Mouse (Mus musculus) midbrain, embryonic 16.5 days (tissue): Measurements from ENCODE around the gene Plppr4. TPM values are rescaled to one million over a fixed set of nuclear protein-coding genes. Genes with fewer than 3 reads are reported as not detected.

Experiments used
- ATAC-seq: fragments of 200-750 bp; cut with Nextera tagmentation; 2 replicates; pipeline ENCODE4 v1.8.0; 2017; ENCODE audit warnings: moderate TSS enrichment
- H3K27ac ChIP-seq: fragments of 300-500 bp; sonication (generic); 2 replicates; pipeline ENCODE4 v1.5.1; 2014; ENCODE audit warnings: mild to moderate bottlenecking, low read length, mixed read lengths
- H3K27me3 ChIP-seq: fragments of 300-500 bp; sonication (generic); 2 replicates; pipeline ENCODE4 v1.6.1; 2014; ENCODE audit warnings: low read depth, low read length, mixed read lengths; ENCODE audit not compliant: control insufficient read depth, insufficient read depth
- H3K36me3 ChIP-seq: fragments of 300-500 bp; sonication (generic); 2 replicates; pipeline ENCODE4 v1.6.1; 2014; ENCODE audit warnings: mild to moderate bottlenecking, low read length, moderate library complexity, mixed read lengths; ENCODE audit not compliant: control insufficient read depth, insufficient read depth
- H3K4me1 ChIP-seq: fragments of 300-500 bp; sonication (generic); 2 replicates; pipeline ENCODE4 v1.6.1; 2014; ENCODE audit warnings: mild to moderate bottlenecking, low read length, mixed read lengths; ENCODE audit not compliant: control insufficient read depth, insufficient read depth
- H3K4me2 ChIP-seq: fragments of 300-500 bp; sonication (generic); 2 replicates; pipeline ENCODE4 v1.6.1; 2014; ENCODE audit warnings: mild to moderate bottlenecking, low read length, mixed read lengths
- H3K4me3 ChIP-seq: fragments of 300-500 bp; sonication (generic); 2 replicates; pipeline ENCODE4 v1.5.1; 2014; ENCODE audit warnings: low read depth, mild to moderate bottlenecking, low read length, moderate library complexity, mixed read lengths
- H3K9ac ChIP-seq: fragments of 300-500 bp; sonication (generic); 2 replicates; pipeline ENCODE4 v1.6.1; 2014; ENCODE audit warnings: low read depth, low read length, mixed read lengths
- H3K9me3 ChIP-seq: fragments of 300-500 bp; sonication (generic); replicated peaks from 2 replicates; pipeline ENCODE4 v1.6.1; 2014; ENCODE audit warnings: mild to moderate bottlenecking, low read length, mixed read lengths; ENCODE audit not compliant: control insufficient read depth, poor library complexity, severe bottlenecking
- WGBS: fragments of 180-500 bp; shearing (Covaris S2); extraction: QIAGEN DNeasy Blood & Tissue Kit; methylation state at CpG from one replicate; pipeline ENCODE4 v1.1.7; 2014; 5-methylcytosine and 5-hydroxymethylcytosine counted together
- polyA plus RNA-seq: library from polyadenylated mRNA; unstranded; fragments of >200 nt; fragmentation: Nextera tagmentation; extraction: Ambion mirVana; gene quantifications from 2 replicates; pipeline ENCODE4 v1.2.1, GENCODE M21; 2015

Plppr4 gene
- polyA plus RNA-seq = 32.2 and 44.7 TPM in 2 replicates

DNA sequence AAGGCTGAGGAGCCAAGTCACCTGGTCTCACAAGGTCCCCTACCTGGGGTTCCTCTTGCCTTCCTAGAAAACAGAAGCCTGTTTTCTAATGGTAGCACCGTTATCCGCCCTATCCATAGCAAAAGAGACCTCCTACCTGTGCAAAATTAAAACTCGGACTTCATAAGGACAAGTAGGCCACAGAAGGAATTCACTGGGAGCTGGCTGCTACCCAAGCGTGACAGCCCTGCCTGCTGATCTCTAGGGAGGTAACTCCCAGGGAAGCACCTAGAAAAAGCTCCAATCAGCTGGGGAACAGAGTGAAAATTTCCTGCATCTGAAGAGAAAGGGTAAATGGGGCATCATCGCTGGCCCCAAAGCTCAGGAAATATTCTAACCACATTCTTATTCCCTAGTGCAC, at the start of gene Plppr4:
Gene Plppr4 (minus strand): TSS at position 349 of the 400 bp plus-strand sequence.
- H3K4me3 ChIP-seq = peak within 1 kb of the TSS; percentile 68
- peak within 1 kb of the TSS; percentile 90 for H3K9ac ChIP-seq
- WGBS = 26% methylated on average over 5 of the region's 5 CpGs
- H3K4me2 ChIP-seq = peak within 1 kb of the TSS; percentile 54
- H3K9me3 ChIP-seq = no peaks in the 10 kb centered on the region
- no peak for ATAC-seq
- H3K36me3 ChIP-seq = no peaks in the 10 kb centered on the region
- H3K4me1 ChIP-seq = peaks cover 10% of the 10 kb centered on the region
- no peaks in the 10 kb centered on the region for H3K27me3 ChIP-seq
- H3K27ac ChIP-seq = peak within 1 kb of the TSS; percentile 93

DNA sequence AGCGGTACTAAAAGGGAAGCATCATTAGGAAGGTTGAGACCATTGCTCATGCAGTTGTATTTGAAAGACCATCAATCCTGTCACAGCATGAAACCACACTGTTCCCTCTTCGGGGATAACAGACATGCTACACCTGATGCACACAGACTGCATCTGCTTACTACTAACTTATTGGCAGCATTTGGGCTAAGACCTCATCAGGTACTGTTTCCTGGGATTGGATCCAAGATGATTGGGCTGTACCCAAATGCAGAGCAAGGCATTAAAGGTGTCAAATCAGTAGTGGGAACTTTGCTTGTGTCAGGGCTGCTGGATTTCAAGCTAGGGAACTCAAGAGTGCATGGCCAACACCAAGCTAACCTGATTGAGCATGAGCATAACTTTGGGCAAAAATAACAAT, 45.1 kb upstream of the Plppr4 start:
- Histone ChIP-seq H3K27me3 (no peaks in the 10 kb centered on the region), H3K4me2 (no peak overlapping the region), H3K9ac (no peak overlapping the region), H3K36me3 (no peaks in the 10 kb centered on the region), H3K4me3 (no peak overlapping the region), H3K4me1 (no peaks in the 10 kb centered on the region), H3K9me3 (no peaks in the 10 kb centered on the region), H3K27ac (no peak overlapping the region)
- WGBS = 96% methylated on average over 2 of the region's 2 CpGs
- no peak for ATAC-seq

- Histone ChIP-seq H3K27ac (no peak overlapping the region), H3K4me1 (no peaks in the 10 kb centered on the region), H3K36me3 (no peaks in the 10 kb centered on the region), H3K4me3 (no peak overlapping the region), H3K4me2 (no peak overlapping the region), H3K27me3 (no peaks in the 10 kb centered on the region), H3K9ac (no peak overlapping the region), H3K9me3 (no peaks in the 10 kb centered on the region)
- 88% methylated on average over 3 of the region's 3 CpGs for WGBS
- ATAC-seq = no peak
These were observed 43.1 kb upstream of the Plppr4 start for GRCm38 (mm10) chr3:117403740-117404139.

GRCm38 (mm10) chr3:117366041-117366440, 5.4 kb upstream of the Plppr4 start:
- peaks cover 2% of the 10 kb centered on the region; the same call in 1 of the 2 replicates for H3K4me1 ChIP-seq
- no peak for ATAC-seq
- no peak overlapping the region for H3K9ac ChIP-seq
- H3K4me3 ChIP-seq = no peak overlapping the region
- no peaks in the 10 kb centered on the region for H3K36me3 ChIP-seq
- 96% methylated on average over 1 of the region's 1 CpGs for WGBS
- no peaks in the 10 kb centered on the region; the same call in 1 of the 2 replicates for H3K9me3 ChIP-seq
- no peak overlapping the region for H3K27ac ChIP-seq
- no peak overlapping the region for H3K4me2 ChIP-seq
- H3K27me3 ChIP-seq = no peaks in the 10 kb centered on the region

- H3K4me1 ChIP-seq = peaks cover 10% of the 10 kb centered on the region
- H3K27me3 ChIP-seq = no peaks in the 10 kb centered on the region
- peak overlapping the region; percentile 54 for H3K4me2 ChIP-seq
- no peaks in the 10 kb centered on the region for H3K9me3 ChIP-seq
- H3K9ac ChIP-seq = peak overlapping the region; percentile 90
- H3K36me3 ChIP-seq = no peaks in the 10 kb centered on the region
- H3K4me3 ChIP-seq = peak overlapping the region; percentile 68
- peak; percentile 89 for ATAC-seq
- 2% methylated on average over 46 of the region's 46 CpGs for WGBS
- peak overlapping the region; percentile 93 for H3K27ac ChIP-seq
These were observed 772 bp downstream of the Plppr4 start for GRCm38 (mm10) chr3:117359686-117360521.

GRCm38 (mm10) chr3:117358981-117359628, 1.6 kb downstream of the Plppr4 start:
- peak overlapping the region; percentile 93 for H3K27ac ChIP-seq
- H3K4me2 ChIP-seq = peak overlapping the region; percentile 54
- peaks cover 10% of the 10 kb centered on the region for H3K4me1 ChIP-seq
- peak overlapping the region; percentile 68 for H3K4me3 ChIP-seq
- WGBS = 70% methylated on average over 5 of the region's 5 CpGs
- ATAC-seq = peak; percentile 70
- no peaks in the 10 kb centered on the region for H3K36me3 ChIP-seq
- no peaks in the 10 kb centered on the region for H3K27me3 ChIP-seq
- H3K9me3 ChIP-seq = no peaks in the 10 kb centered on the region
- H3K9ac ChIP-seq = peak overlapping the region; percentile 90

DNA sequence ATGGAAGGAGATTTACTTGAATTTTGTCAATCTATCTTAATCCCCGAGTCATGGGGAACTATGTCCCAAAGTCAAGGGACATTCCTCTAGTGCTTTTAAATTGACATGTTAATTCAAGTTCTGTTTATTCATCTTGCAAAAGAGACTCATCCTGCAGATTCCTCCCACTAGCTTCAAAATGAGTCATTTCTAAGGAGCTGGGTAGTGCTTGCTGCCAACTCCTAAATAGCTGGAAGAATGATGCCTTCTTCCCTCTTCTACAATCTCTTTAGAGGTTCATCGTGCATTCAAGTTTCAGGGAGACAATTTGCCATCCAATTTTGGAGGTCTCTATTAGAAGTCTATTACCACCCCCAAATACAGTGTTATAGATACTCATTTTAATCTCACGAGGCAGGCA, 3.3 kb downstream of the Plppr4 start:
- Histone ChIP-seq H3K4me3 (no peak overlapping the region), H3K4me2 (peak overlapping the region; percentile 31; the same call in 1 of the 2 replicates), H3K27ac (no peak overlapping the region), H3K9me3 (no peaks in the 10 kb centered on the region), H3K9ac (no peak overlapping the region), H3K27me3 (no peaks in the 10 kb centered on the region), H3K4me1 (peaks cover 10% of the 10 kb centered on the region), H3K36me3 (no peaks in the 10 kb centered on the region)
- no peak for ATAC-seq
- WGBS = 87% methylated on average over 3 of the region's 3 CpGs

- no peak overlapping the region for H3K9ac ChIP-seq
- H3K4me2 ChIP-seq = no peak overlapping the region
- H3K27me3 ChIP-seq = no peaks in the 10 kb centered on the region
- no peaks in the 10 kb centered on the region for H3K9me3 ChIP-seq
- WGBS = 82% methylated on average over 2 of the region's 2 CpGs
- H3K4me3 ChIP-seq = no peak overlapping the region
- ATAC-seq = no peak
- no peaks in the 10 kb centered on the region for H3K36me3 ChIP-seq
- H3K4me1 ChIP-seq = peaks cover 3% of the 10 kb centered on the region
- no peak overlapping the region for H3K27ac ChIP-seq
These were observed 6.7 kb downstream of the Plppr4 start for GRCm38 (mm10) chr3:117353940-117354339.

- Histone ChIP-seq H3K36me3 (no peaks in the 10 kb centered on the region), H3K27ac (no peak overlapping the region), H3K9me3 (no peaks in the 10 kb centered on the region), H3K4me1 (no peaks in the 10 kb centered on the region), H3K4me3 (no peak overlapping the region), H3K9ac (no peak overlapping the region), H3K4me2 (no peak overlapping the region), H3K27me3 (no peaks in the 10 kb centered on the region)
- WGBS = 92% methylated on average over 1 of the region's 1 CpGs
- ATAC-seq = no peak
These were observed 14.3 kb downstream of the Plppr4 start for GRCm38 (mm10) chr3:117346351-117346750.
